Mouse (Mus musculus) right cerebral cortex, postnatal 25 days (tissue): ENCODE data around the gene Sgip1.

ENCODE experiments used
- DNase-seq: peaks from one replicate; pipeline ENCODE4 v3.0.0; 2022

Gene Sgip1

DNA sequence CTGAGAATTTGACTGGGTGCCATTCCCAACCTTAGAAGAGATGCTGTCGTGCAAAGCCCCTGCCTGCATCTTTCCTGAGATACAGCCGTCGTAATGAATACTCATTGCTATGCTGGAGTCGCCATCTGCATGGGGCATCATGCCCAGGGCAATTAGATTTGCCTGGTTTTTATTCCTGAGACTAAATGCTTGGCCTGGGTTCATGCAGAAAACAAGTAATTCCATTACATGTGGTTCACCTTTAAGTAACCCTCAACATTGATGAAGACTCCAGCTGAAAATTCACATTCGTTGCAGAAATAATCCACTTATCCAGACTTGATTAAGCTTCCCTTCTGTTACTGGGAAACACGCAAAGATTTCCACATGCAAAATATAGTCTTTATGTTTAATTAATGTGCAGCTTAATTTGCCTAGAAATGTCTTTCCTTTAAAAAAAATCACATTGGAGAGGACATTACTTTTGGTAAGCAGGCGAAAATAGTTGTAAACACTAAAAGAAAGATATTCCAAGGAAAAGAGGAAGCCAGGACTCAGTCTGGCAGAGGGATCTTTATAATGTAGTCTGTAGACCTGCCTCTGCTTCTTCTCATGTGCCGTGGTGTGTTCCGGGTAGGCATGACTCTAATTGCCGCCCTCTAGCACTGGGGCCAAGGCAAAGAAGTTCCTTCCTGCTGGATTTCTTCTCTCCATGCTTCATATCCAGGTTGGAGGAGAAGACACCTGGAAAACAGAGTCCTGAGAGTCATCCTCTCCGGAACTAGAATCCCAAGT is 100.0 kb downstream of the Sgip1 start:
- no peak for DNase-seq

DNA sequence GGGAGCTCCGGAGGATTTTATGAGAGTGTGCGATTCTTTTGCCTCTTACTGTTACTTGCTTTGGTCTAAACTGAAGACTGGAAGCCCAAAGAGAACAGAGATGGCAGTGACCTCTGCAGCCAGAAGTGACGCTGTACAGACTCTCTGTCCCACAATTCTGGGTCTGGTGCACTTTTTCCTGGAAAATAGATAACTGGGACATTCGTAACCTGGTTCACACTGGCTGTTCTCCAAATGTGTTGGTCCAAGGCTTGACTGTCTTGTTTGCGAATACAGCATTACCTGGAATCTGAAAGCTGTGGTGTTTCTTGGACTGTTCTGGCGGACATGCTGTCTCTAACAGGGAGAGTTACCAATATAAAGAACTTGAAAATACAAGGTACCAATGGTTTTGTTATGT is 109.4 kb downstream of the Sgip1 start:
- no peak for DNase-seq

DNA sequence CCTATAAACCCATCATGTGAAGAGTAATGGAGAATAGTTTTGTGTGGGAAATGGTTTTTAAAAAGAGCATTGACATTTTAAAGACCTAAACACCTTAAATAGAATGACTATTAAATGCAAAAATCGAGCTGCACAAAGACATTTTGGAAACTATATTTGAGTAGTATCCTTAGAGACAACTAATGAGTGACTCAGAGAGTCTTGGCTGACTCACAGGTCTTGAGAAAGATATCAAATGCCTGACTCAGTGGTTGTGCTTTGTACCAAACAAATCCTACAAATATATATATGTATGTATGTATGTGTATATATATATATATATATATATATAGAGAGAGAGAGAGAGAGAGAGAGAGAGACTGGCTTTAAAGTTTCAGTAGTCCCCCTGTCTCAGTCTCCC is 110.1 kb downstream of the Sgip1 start:
- no peak for DNase-seq

DNA sequence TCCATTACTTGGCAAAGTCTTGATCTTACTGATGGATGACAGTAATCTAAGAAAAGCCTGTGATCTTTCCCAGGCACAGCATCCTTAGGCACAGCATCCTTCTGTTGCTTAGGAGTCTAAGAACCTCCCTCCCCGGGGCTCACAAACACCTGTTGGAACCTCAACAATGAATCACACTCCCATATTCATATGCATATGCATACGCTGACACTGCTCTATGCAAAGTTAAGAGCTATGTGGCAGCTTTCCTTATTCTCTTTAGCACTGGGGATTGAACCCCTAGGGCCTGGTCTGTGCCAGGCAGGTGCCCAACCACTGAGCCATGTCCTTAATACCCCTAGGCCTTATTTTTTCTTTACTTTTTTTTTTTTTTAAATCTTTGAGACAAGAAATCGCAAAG is 111.2 kb downstream of the Sgip1 start:
- peak; percentile 43 for DNase-seq

DNA sequence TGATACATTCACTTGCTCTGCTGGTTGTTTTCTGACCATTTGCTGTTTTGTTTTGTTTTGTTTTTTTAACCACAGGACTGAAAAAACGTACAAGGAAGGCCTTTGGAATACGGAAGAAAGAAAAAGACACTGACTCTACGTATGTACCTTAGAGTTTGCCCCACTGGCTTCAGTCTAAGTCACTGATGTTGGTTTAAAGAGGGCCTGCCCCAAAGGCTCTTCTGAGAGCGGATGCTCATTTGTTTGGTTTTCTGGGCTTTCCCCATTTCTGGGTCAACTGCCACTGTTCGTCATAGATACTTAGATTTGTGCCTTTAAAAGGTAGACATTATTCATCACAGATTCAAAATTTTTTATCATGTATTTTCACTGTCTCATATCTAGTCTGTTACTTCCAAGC is 111.7 kb downstream of the Sgip1 start:
- no peak for DNase-seq

DNA sequence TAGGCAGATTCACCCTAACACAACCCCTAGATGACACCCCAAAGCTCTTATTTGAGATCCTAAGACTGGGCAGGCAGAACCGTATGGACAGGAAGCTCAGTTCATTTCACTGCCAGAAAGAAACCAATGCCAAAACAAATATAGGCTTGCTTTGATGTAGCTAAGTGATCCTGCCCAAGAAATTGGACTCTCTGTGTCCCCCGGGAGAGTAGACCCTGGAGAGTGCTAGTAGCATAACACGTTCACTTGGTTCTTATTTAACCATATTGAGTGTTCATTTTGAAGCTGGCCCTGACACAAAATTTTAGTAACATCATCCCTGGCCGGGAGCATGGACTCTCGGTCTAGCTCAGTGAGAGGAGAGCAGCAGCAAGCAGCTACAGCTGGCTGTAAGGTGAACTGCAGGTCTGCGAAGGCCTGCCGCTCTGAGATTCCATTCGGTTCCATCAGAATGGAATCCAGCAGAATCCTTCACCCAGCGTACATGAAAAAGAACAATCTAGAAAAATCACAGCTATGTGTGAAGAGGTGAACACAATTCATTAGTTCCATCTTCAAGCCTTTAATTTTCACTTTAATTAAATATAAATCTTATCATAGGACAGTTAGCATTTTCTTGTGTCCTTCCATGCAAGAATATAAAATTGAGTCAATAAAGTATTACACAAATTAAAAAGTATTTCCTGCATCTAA is 112.4 kb downstream of the Sgip1 start:
- DNase-seq, result no peak

DNA sequence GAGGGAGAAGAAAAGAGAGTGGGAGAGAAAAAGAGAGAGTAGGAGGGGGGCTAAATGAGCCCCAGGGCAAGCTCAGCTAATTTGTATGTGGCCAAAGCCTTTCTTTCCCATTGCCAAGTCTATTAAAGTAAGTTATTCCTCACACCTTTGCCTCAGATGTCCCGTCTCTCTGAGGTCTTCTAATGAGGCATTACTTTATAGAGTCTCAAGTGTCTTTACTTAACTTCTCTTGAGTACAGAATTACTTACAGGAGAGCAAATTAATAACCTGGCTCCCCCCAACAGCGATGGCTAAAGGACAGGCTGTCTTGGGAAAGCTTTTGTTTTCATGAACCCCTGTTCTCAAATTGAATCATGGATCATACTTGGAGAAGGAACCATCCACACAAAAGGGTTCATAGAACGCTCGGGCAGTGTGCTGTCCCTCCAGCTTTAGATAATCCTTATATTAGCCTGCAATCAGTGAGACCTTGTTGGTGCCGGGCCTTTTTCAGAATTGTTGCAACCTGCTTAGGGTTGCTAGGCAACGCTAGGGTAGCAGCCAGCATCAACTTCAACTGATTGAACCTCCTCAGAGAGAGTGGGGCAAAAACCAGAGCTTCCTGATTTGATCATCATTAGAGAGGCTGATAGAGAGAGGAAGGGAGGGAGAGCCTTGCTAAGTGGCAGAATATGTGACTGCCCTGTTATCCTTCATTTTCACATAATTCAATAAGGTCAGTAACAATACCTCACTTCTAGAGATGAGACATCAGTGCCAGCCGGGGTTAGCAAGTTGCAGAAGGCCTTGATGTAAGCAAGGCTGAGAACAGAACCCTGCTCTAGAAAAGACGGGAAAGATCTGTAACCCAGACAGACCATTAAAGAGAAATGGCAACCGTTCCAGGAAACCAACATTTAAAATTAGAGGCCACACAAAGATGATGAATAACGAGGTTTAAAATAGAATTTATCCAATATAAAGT is 114.1 kb downstream of the Sgip1 start:
- no peak for DNase-seq

DNA sequence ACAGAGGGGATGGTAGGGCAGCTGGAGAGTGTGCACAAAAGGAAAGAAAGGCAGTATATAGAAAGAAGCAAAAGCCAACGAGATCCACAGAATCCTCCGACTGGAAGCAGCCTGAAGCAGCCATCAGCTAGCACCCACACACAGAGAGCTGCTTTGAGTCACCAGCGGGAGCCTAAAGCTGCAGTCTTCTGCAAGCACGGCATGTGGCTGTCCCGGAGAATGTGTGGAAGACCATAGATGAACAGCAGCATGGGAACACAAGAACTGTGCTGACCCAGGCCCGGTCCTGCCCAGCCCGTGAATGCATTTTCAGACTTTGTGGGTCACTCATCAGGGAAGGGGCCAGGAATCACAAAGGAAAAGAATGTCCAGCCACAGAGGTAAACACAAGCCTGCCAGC is 115.0 kb downstream of the Sgip1 start:
- DNase-seq, result peak; percentile 61

DNA sequence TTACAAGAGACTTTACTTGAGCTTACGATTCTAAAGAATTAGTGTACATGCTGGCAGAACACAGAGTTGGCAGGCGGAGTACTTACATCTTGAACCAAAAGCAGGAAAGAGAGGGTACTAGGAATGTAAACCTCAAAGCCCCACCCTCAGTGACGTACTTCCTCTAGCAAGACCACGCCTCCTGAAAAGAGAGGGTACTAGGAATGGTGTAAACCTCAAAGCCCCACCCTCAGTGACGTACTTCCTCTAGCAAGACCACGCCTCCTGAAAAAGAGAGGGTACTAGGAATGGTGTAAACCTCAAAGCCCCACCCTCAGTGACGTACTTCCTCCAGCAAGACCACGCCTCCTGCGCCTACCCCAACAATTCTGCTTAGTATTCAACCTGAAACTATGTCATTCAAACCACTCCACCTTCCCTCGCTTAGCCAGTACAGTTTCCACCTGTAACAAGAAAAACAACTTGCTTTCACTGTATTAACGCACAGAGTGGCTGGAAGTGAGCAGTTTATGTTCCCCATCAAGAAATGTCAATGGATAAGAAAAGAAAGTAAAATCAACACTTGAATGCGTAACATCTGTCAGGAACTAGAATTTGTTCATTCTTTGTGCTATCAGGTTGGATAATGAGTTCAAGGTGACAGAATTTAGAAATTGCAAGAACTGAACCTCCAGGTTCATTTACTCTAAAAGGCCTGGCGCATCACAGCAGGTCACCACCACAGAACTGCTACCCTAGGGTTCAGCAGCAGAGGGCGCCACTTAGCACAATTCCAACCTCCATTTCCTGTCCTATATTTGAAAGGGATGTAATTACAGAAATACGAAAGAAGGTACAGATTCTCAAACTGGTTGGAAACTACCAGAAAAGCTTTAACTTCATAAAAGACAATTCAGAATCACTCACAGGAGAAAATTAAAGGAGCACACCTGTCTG is 118.4 kb downstream of the Sgip1 start:
- DNase-seq, result no peak

DNA sequence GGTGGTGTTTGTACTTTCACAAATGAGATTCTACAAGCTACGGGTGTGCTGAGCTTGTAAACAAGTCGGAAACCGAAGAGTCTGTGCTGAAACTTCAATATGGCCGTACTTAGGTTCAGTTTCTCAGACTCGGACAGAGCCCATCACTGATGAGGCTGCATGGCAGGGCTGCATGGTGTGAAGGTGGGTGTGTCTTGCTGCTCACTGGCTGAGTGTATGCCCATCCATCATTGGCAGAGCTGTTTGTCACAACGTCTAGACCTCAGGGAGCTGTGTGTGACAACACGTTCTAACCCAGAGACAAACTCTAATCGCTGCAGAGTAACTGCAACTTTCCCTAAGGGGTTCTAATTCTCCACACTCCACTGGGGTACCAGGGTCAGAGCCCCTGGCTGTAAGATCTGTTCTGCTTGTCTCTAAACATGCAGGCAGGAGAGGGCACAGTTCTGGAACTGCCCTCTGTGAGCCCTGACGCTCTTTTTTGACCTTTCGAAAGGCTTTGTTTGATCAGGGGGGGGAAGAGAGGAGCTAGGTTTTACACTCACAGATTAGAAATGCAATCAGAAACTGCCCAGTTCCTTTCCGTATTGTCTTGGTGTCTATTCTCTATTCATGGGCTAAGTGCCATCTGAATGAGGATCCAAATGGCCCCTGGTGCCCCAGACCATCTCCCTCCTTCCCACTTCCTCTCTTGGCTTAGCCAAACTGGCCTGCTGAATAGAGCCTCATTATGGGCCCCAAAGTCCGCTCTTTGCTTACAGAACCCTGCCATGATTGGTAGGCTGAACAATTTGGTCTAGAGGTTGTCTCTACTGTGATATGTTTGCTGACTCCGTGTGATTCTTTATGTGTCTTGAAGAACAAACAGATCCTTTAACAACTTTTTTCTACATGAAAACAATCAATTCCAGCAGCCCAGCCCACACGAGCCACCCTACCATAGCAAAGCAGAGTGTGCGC is 121.9 kb downstream of the Sgip1 start:
- DNase-seq, result no peak

DNA sequence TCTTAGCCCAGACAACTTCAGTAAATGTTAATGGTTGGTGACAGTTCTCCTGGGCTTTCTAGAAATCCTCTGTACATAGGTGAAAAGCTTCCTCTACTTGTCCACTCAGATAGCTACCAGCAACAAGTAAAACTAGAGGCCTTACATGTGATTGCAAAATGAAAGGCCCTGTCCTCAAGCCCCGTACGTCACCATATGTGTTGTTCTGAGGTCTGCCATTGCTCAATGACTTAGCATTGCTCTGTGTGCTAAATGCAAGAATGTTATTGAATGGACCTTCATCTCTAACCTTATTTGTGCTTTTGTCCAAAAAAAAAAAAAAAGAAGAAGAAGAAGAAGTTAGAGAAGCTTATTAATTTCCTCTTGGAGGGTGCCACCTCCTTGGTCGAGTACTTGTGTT is 125.4 kb downstream of the Sgip1 start:
- no peak for DNase-seq

DNA sequence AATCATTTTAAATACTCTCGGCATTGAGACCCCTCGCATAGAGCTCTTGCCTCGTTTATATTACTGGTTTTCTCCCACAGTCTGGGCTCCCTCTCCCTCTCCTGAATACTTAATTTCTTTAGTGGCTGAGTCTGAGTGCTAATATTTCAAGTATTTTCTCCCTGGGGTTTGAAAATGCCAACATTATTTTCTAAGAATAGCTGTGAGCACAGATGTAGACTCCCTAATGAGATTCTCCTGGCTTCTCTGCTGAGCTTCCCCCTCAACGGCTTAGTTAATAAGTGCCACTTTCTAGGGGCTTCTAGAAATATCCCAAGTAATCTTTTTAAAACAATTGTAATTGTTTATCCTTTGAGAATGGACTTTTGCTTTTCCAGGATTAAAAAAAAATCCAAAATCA is 130.2 kb downstream of the Sgip1 start:
- DNase-seq, result no peak

DNA sequence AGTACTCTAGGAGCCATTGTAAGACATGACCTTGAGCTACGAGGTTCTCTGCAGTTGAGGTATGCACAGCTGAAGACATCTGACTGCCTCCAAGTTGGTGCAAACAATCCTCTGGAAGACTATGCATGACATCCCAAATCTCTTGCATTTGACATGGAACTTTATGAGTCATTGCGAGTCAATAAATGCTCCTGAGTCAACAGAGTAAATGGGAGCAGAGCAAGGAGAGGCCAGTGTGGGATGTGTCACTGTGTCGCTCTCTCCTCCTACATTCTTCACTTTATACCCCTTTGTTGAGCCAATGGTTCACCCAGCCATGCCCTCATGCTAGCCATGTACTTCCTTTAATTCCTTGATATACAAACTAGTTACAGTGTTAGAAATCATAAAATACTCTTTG is 142.0 kb downstream of the Sgip1 start:
- no peak for DNase-seq

DNA sequence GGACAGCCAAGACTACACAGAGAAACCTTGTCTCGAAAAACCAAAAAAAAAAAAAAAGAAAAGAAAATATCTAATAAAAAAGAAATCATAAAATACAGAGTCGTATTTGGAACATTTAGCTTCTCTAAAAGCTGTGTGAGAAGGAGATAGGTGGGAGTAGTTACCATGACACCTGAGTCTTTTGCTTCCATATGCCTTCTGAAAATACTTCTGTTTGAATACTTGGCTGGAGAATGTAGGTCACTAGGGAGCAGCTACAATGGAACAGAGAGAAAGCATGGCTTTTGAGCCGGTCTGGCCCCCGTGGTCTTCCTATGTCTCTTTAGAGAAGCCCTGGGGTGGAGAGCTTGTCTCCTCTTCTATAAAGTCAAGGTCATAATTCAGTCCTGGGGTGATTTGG is 143.1 kb downstream of the Sgip1 start:
- no peak for DNase-seq

DNA sequence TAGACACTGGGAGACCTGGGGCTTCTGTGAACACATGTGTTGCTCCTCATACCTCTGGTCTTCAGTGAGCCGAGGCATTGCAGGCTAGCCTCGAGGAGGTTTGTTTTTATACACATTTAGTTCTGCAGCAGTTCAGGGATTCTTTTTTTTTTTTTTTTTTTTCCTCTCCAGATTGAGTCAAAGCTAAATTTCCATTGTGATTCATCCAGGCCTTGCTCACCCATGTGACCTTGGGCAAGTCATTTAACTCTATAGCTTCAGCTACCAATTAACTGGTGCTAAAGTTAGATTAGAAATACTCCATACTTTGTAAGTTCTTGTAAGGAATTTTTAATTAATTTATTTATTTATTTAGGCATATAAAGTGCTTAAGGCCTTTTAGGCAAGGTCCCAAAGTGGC is 145.4 kb downstream of the Sgip1 start:
- DNase-seq, result no peak

DNA sequence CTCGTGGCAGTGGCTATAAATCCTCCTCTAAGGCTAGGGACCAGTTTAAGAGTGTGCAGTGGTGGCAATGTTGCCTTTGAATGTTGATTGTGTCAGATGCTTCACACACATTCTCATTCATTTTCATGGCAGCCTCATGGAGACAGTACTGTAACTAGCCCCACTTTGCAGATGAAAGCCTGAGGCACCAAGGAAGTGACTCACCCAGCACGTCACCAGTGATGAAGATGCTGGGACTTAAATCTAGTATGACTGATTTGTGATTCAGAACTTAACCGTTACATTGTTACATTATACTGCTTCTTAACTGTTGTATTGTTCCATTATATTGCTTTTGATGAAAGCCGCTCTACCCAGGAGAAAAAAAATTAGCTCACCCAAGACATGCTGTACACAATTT is 145.8 kb downstream of the Sgip1 start:
- DNase-seq, result no peak

DNA sequence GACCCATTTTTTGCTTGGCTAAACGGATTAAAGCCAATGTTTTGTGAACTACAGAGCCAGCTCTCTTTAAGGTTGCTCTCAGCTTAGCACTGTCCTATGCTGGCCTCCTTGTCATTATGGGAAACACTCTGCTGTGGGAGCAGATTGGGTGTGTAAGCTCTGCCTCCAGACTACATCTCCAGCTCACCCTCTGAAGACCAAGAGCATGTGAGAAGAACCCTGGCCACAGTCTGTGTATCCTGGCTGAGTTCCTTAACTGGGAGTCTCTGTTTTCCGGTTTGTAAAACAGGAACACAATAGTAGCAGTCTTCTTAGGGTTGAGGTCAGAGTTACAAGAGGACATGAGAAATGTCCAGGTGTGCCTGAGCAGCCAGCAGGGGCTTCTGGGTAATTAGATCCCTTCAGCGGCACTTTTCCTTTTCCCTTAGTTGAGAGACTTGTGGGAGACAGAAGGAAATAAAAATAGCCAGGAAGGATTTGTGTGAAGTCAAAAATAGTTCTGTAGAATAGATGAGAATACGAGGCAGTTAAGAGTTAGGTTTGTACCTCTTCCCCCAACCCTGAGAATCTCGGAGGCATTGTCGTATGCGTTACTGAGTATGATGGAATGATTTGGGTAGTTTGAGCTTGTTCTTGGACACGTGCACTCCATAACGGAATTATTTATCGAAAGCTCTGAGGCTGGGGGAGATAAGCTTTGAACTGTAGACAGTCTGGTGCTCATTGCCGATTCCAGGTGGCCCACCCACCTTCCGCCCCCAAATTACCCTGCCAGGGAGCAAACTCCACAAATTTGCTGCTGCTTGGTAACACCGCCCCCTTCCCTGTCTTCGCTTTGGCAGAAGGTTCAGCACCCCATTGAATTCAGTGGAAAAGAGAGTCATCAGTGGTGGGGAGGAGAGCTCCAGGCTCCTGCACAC is 146.9 kb downstream of the Sgip1 start:
- DNase-seq, result peak; percentile 66

DNA sequence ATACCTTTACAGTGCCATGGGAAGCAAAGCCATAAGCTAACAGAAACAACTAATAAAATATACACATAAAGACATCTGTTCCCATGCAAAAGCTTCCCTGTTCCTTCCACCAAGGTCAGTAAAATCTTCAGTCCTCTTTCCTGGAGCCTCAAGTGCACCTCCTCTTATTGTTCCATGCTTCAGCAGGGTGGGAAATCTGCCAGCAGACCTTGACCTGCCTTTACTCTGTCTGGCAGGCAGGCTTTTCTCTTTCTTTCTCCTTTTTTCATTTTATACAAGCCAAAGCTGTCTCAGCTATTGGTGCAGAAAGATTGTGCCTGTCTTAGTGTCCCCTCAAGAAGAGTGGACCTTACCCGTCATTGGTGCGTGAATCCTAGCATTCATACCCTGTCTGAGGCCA is 154.8 kb downstream of the Sgip1 start:
- DNase-seq, result no peak

DNA sequence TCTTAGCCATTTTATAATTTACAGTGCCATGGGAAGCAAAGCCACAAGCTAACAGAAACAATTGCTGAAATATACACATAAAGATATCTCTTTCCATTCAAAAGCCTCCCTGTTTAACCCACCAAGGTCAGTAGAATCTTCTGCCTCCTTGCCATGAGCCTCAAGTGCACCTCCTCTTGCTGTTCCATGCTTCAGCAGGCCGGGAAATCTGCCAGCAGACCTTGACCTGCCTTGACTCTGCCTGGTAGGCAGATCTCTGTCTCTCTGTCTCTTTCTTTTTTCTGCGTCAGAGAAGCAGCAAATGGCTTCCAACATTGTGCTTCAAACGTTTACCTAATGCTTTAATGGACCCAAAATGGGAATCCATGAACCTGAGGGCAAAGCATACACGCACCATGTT is 157.9 kb downstream of the Sgip1 start:
- DNase-seq, result no peak

DNA sequence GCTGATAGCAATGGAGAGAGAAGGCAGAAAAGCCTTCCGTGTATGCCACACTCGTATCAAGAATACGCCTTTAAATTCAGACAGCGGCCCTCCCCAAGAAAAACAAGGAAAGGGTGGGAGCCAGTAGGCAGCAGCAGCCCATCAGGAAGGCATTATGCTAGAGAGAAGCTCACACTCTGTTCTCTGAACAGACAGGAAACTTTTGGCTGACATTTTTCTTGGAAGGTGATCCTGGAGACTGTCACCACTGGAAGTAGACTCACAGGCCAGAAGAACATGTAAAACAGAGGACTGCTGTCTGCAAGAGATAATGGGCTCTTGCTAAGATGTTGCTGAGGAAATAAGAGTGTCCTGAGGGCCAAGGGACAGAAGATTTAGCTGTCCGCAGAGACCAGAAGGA is 158.6 kb downstream of the Sgip1 start:
- DNase-seq, result no peak
